Mouse (Mus musculus) left cerebral cortex, adult 2 months (tissue): ENCODE measurements around the gene Plxnb2. TPM values are rescaled to one million over a fixed set of nuclear protein-coding genes. Genes with fewer than 3 reads are reported as not detected.

ENCODE experiments used
- DNase-seq, 2 experiments: peaks; one replicate each; pipeline ENCODE4 v3.0.0; 2021 to 2022; ENCODE audit warnings: low spot score in 2 of 2, mixed read lengths in 1 of 2; ENCODE audit errors: extremely low spot score in 1 of 2
- H3K27ac ChIP-seq: fragments of 200-600 bp; 2 replicates; pipeline ENCODE4 v1.8.1; 2022
- H3K4me3 ChIP-seq: fragments of 200-600 bp; 2 replicates; pipeline ENCODE4 v1.8.1; 2022
- CTCF ChIP-seq: fragments of 200-600 bp; IDR thresholded peaks from 2 replicates; pipeline ENCODE4 v1.8.1; 2022; ENCODE audit warnings: antibody characterized with exemption, mild to moderate bottlenecking, moderate library complexity
- intact Hi-C: fragments of 180-260 bp; cut with DNase I; formaldehyde crosslinking; loops from one replicate; pipeline ENCODE4 v1.15.1; 2025
- long read RNA-seq, 2 experiments: library from polyadenylated mRNA; stranded (forward); transcript quantifications; one replicate each; pipeline ENCODE4 v2.0.0; 2021; ENCODE audit warnings: borderline mapping rate in 2 of 2
- total RNA-seq, 2 experiments: library from RNA; stranded (reverse); gene quantifications; 2 replicates each; pipeline ENCODE4 v1.2.3; 2021

The Plxnb2 gene
- total RNA-seq, result 10 to 100 TPM; 49.4 to 53.3 TPM
- long read RNA-seq, experiment 1, full-length matches to known transcripts, result 24 of 64 reads
- long read RNA-seq, experiment 1, partial matches to known transcripts, result 19 of 64 reads
- long read RNA-seq, experiment 1, other reads (novel, unspliced or antisense), result 21 of 64 reads
- long read RNA-seq, experiment 2, full-length matches to known transcripts, result 20 of 67 reads
- long read RNA-seq, experiment 2, partial matches to known transcripts, result 26 of 67 reads
- long read RNA-seq, experiment 2, other reads (novel, unspliced or antisense), result 21 of 67 reads

DNA sequence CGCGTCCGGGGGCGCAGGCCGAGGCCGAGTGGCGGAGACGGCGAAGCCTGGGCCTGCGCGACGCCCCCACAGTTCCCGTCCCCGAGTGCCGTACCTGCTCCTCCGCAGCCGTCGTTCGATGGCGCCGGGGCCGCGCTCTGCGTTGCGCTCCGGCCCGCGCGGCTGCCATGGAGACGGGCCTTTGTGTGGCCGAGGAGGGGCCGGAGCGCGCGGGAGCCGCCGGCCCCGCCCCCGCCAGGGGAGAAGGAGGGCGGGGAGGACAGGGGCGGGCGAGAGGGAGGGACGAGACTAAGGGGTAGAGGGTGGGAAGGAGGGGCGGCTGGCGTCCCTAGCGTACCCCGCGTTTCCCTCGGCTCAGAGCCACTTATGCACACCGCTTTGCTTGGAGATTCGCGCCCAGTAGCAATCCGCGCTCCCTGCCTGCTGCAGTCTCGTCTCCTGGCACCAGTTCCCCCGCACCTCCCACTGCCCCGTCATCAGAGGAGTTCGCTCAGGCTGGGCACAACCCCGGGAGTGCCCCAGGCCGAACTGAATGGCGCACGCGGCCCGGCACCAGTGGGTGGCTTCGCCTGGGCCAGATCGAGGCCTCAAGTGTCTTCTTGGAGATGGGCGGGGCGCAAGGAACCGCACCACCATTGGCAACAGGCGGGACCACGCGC, at the start of gene Plxnb2:
Gene Plxnb2, minus strand, starts transcription at position 218 of the 659 bp plus-strand sequence.
- peak within 1 kb of the TSS; percentile 69 for H3K4me3 ChIP-seq
- intact Hi-C loops, result loop anchor here (1.0 kb wide), 1 partner anchor 16 kb away; the partner anchor contains the start of gene Dennd6b
- peak within 1 kb of the TSS; percentile 88 for H3K27ac ChIP-seq
- peak; percentile 74 to 77 for DNase-seq
- TF ChIP-seq CTCF, result no peak

DNA sequence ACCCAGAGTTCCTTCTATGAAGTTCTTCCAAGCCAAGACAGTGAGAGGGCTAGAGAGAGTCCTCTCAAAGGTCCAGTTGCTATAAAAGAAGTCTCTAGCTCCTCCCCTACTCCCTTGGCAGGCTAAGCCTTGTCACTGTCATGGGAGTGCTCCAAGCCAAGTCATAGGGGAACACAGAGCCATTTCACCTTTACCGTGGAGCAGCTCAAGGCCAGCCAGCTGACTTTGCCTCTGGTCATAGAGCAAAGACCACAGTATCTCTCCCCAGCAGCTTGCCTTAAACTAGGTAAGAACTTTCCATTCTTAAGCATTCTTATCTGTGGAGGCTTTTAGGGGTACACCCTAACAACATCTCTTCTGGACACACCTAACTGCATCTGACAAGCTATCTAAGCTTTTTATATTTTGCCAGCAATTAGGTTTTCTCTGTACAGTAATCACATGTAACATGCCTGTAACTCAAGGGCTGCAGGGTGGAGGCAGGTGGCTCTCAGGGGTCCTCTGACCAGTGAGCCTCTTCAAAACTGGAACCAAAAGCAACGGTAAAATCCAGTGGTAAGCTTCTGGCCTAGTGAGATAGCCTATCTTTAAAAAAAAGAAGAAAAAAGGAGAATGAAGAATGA, 35.1 kb upstream of the Plxnb2 start:
- DNase-seq, result no peak
- Histone ChIP-seq H3K27ac (no peak overlapping the region), H3K4me3 (no peak overlapping the region)
- no peak for TF ChIP-seq CTCF
- intact Hi-C loops, result no loop called here

DNA sequence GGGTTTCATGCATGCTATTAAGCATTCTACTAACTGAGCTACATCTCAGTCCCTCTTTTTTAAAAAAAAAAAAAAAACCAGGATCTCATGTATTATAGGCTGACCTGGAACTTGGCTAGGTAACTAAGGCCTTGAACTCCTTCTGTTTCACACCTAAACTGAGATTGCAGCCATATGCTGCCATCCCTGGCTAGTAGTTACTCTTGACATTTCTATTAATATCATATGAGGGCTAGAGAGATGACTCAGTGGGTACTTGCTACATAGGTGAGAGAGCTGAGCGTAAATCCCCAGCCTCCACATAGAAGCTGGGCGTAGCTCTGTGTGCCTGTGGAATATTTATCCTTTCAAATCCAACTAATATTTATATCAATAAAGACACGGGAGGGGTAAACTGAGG, 34.4 kb upstream of the Plxnb2 start:
- Histone ChIP-seq H3K4me3 (no peak overlapping the region), H3K27ac (no peak overlapping the region)
- DNase-seq, result no peak
- intact Hi-C loops, result loop anchor here (5.0 kb wide), 3 partner anchors 68 to 388 kb away; partner anchors contain the start of gene Mapk11
- TF ChIP-seq CTCF, result no peak

DNA sequence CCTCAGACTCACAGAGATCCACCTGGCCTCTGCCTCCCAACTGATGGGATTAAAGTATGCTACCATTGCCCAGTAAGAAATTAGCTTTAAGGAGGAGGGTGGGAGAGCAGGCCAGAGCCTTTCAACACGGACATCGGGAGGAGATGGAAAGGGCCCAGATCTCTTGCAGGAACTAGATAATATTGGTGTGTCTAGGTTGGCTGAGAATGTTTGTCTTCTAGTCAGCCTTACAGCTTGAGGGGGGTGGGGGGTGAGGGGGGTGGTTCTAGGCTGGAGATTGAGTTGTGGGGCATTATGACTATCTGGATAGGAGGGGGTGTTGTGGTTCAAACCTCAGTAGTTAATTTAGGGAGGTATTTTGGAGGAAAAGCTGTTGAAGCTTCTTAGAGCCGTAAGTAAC, 32.9 kb upstream of the Plxnb2 start:
- intact Hi-C loops, result loop anchor here (5.0 kb wide), 3 partner anchors 66 to 386 kb away; partner anchors contain the start of gene Mapk11
- DNase-seq, result no peak
- Histone ChIP-seq H3K4me3 (peak overlapping the region; percentile 26), H3K27ac (no peak overlapping the region)
- no peak for TF ChIP-seq CTCF

DNA sequence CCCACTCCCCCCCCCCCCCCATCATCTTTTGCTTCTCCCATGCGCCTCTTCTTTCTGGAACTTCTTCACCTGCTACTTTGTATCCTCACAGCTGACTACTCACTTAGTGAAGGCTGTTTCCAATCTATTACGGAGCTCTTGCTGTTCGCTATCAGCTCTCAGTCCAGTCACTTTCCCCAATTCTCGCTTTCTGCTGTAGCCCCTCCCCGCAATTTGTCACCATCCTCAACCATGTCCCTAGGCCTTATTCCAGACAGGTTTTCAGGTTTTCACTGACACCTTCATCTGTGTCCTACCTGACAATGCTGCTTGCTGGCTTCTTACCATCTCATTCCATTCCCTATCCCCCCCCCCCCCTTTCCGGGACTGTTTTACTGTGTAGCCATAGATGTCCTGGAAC, 31.9 kb upstream of the Plxnb2 start:
- TF ChIP-seq CTCF, result no peak
- Histone ChIP-seq H3K27ac (no peak overlapping the region), H3K4me3 (peak overlapping the region; percentile 100)
- no peak for DNase-seq
- intact Hi-C loops, result loop anchor here (5.0 kb wide), 3 partner anchors 65 to 385 kb away; partner anchors contain the start of gene Mapk11

DNA sequence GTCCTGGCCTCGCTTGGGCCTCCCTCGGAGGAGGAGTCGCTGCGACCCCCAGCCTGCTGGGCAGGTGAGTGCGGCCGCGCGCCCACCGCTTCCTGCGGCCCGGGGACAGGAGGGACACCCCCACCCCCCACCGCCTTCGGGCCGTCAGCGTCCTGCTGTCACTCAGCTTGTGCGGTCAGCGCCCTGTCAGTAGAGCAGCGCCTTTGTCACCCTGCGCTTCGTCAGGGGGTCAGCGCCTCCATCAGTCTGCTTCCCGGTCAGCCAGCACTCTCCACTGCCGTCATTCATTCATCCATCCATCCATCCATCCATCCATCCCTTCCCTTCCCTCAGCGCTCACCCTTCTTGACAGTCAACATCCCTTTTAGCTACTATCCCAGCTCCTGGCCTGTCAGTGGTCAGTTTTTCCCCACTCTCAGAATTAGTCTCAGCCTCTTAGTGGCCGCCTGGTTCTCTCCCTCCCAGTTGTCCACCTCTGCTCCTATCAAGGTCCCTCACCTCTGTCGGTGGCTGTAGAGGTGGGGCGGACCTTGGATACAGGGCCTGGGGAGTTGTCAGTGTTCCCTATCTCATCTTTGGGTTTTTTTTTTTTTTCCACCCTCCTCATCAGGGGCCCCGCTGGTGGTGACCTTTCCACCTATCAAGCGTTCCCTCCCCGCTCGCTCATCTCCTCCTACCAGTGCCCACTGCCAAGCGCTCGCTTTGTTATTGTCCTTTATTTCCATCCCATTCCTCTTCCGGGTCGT, 31.3 kb upstream of the Plxnb2 start:
- Histone ChIP-seq H3K4me3 (peak overlapping the region; percentile 100), H3K27ac (peak overlapping the region; percentile 97)
- DNase-seq, result peak in 1 of 2 experiments; percentile 41
- no peak for TF ChIP-seq CTCF
- intact Hi-C loops, result loop anchor here (2.0 to 5.0 kb wide), 5 partner anchors 53 to 385 kb away; partner anchors contain the start of genes Hdac10 and Mapk11

DNA sequence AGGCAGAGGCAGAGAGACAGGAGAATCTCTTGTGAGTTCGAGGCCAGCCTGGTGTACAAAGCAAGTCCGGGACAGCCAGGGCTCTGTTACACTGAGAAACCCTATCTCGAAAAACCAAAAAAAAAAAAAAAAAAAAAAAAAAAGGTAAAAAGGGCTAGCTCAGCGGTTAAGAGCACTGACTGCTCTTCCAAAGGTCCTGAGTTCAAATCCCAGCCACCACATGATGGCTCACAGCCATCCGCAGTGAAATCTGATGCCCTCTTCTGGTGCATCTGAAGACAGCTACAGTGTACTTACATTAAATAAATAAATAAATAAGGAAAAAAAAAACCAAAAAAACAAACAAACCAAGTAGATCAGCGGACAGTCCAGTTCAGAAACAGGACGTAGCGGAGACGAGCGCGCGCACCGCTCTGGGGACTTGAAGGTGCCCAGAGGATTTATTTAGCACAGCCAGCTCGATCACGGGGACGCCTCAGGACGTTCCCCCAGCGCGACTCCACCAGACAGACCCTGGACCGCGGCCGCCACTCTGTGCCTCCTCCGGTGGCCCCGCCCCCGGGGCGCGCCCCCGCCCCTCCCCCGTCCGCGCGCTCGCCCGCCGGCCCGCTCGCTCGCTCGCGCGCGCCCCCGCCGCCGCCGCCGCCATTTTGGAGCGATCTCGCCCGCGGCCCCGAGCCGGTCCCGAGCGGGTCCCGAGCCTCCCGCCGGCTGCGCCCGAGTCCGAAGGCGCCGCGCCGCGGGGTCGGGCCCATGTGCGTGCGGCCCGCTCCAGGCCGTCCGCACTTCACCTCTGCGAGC, 30.5 kb upstream of the Plxnb2 start, which contains the start of gene Ppp6r2:
Gene Ppp6r2, plus strand, starts transcription at position 639 of the 801 bp plus-strand sequence.
- peak; percentile 42 for TF ChIP-seq CTCF
- peak within 1 kb of the TSS; percentile 97 for H3K27ac ChIP-seq
- peak within 1 kb of the TSS; percentile 100 for H3K4me3 ChIP-seq
- intact Hi-C loops, result loop anchor here (1.0 to 5.0 kb wide), 6 partner anchors 15 to 384 kb away; partner anchors contain the start of genes Dennd6b, Hdac10 and Mapk11
- DNase-seq, result peak; percentile 81 to 82

DNA sequence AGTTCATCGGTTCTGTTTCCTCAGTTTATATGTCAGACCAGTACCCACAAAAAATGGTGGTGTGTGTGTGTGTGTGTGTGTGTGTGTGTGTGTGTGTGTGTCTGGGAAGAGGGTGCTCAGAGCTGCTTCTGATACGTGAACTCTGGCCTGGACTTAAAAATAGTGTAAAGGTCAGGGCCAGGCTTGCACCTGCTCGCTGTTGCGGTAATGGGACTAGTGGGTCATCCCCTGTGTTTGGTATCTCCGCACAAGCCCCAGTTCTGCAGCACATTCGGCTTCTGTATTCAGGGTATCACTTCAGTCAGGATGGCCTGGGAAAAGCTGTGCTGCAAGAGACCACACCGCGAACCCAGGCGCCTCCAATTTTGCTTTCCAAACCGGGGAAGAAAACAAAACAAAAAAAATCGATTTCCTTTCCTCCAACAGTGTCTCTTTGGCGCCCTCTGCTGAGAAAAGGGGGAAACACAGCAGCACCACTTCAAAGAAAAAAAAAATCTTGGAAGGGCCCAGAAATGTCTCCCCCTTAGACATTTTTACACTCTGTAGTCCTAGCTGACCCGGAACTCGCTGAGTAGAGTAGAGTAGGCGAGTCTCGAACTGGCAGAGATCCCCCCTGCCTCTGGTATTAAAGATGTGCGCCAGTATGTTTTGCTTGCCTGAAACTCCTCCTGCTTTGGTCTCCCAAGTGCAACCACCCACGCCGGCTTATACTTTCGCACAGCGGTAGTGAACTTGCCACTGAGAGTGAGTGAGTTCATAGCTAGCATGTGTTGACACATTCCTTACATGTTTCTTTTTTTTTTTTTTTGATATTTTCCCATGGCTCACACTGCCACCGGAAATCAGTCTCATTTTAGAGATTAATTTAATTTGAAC, 29.5 kb upstream of the Plxnb2 start:
- intact Hi-C loops, result loop anchor here (1.0 to 5.0 kb wide), 6 partner anchors 14 to 383 kb away; partner anchors contain the start of genes Dennd6b, Hdac10 and Mapk11
- peak overlapping the region; percentile 74 for H3K27ac ChIP-seq
- peak overlapping the region; percentile 36 for H3K4me3 ChIP-seq
- peak; percentile 78 to 85 for DNase-seq
- peak; percentile 92 for TF ChIP-seq CTCF

DNA sequence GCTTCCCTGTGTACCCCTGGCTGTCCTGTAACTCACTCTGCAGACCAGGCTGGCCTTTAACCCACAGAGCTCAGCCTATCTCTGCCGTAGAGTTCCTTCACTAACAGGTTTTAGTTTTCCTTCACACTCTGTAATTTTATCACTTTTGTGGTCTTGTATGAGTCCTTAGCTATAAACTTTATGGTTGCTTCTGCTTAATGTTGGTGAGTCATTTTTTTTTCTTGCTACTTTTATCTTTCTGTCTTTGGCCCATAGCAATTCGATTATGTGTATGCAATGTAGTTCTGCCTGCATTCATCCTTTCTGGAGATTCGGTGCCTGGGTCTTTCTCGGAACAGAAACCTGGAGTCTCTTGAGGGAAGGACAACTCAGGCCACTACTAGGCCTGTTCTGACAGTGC, 26.9 kb upstream of the Plxnb2 start:
- intact Hi-C loops, result no loop called here
- no peak overlapping the region for H3K27ac ChIP-seq
- no peak for DNase-seq
- H3K4me3 ChIP-seq, result no peak overlapping the region
- no peak for TF ChIP-seq CTCF

DNA sequence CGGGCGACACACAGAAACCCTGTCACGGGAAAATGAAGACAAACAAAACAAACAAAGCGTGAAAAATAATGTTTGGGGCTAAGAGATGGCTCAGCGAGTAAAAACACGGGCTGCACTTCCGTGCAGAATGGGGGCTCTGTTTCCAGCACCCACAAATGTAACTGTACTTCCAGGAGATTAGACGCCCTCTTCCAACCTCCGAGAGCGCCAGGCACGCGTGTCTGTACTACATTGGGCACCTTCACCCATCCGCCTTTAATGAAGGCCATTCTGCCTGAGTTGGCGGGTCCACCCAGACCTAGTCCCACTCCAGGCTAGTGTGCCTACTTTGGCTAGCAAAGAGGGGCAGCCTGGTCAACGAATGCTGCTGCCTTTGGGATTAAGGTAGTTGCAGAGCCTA, 16.5 kb upstream of the Plxnb2 start:
- H3K4me3 ChIP-seq, result peak overlapping the region; percentile 99
- no peak for DNase-seq
- intact Hi-C loops, result loop anchor here (2.0 kb wide), 1 partner anchor 74 kb away; the partner anchor contains the start of gene Tubgcp6
- H3K27ac ChIP-seq, result peak overlapping the region; percentile 100
- TF ChIP-seq CTCF, result no peak
